Mouse (Mus musculus) adrenal gland, adult 2 months (tissue): ENCODE results near the gene Tex2. TPM values are rescaled to one million over a fixed set of nuclear protein-coding genes. Genes with fewer than 3 reads are reported as not detected.

Experiments
- DNase-seq: peaks from one replicate; pipeline ENCODE4 v3.0.0; 2021
- polyA plus RNA-seq: library from polyadenylated mRNA; depleted of rRNA; stranded (reverse); fragments of >200 nt; gene quantifications from 2 replicates; pipeline ENCODE4 v1.2.3, GENCODE M21; 2012
- total RNA-seq, 2 experiments: library from RNA; stranded (reverse); gene quantifications; 2 replicates each; pipeline ENCODE4 v1.2.3; 2021

Tex2 gene
- total and polyA plus RNA-seq, 3 experiments, result 15.8 to 55.5 (median 54.0) TPM

DNA sequence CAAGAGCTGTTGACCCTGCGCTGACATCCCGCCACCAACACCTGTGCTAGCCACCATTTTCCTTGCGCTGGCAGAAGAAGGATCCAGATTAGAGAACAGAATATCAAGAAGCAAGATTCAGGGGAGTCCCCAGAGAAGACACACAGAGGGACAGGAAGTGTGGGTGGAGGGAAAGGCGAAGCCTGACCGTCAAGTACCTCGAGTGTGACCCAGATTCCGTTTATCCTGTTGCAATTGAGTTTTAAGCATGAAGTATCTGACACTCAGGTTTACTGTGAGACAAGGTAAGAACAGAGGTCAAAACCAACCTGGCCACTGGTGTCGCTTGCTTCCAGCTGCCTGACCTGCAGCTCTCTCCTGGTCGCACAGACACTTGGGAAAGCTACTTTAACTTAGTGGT, 68.3 kb downstream of the Tex2 start:
- no peak for DNase-seq

DNA sequence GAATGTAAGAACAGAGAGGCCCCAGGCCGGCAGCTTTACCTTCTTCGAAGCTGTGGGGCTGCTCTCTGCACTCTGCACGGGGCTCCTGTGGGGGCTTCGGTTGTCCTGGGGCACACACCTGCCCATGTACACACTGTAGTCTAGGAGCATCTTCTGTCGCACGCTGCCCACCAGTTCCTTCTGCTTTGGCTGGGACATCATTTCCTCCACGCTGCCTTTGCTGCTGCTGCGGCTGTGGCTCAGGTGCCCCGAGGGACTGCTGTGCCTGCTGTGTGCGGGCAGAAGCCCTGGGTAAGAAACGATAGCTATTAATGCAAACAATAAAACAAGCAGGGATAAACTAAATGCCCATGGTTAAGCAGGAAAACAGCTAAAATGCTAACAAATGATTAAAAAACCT, 69.1 kb downstream of the Tex2 start:
- no peak for DNase-seq

DNA sequence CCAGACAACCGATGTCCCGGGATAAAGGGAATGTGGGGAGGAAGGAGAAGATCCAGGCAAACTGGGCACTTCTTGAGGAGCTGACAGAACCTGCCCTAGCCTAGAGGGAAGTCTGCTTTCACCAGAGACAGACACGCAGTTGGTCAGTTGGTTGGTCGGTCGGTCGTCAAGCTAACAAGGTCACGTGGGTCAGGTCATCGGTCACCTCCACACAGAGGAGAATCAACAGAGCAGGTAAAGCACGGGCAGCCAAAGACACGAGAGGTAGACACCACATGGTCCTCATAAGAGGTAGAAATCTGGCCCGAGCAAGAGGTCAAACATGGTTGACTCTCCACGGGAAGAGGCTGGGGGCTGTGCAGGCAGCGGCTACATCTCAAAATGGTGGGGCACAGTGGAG, 70.2 kb downstream of the Tex2 start:
- no peak for DNase-seq

DNA sequence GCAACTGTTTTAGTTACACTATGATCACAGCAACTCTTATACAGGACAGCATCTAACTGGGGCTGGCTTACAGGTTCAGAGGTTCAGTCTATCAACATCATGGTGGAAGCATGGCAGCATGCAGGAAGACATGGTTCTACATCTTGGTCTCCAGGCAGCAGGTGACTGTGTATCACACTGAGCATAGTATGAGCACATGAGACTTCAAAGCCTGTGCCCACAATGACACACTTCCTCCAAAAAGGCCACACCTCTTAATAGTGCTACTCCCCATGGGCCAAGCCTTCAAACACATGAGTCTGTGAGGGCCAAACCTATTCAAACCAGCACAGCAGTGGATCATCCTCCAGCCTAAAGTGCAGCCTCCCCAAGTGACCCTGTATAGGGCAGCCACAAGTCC, 70.8 kb downstream of the Tex2 start:
- no peak for DNase-seq

DNA sequence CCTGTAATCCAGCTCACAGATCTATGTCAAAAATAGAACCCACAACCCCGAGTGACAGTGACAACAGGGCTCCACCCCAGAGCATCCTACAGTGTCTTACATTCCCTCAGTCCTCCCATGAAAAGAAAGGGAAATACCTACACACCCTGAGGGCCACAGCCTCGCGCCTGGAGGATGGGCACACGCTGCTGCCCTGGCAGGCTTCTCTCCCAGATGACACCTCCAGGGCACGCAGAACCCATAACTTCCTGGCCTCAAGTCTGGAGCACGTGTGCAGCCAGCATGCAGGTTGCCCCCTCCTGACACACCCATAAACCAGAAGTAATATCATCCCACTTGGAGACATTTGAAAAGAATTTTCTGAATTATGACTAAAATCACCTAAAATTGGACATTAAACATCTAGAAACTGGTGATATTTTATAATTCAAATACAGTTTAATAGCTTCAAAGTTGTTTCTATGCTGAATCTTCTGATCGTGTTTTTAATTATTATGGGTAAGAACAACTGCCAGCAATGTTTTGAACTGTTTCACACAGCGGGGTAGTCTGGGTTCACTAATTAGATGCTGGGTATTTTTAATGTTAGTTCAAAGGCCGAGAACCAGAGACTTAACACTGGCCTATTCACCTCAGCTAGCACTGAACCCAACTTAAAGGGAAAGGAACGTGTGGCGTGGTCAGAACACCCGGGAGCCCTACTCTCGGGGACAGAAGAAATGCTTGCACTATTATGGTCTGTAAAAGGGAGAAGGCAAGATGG, 72.5 kb downstream of the Tex2 start:
- no peak for DNase-seq

DNA sequence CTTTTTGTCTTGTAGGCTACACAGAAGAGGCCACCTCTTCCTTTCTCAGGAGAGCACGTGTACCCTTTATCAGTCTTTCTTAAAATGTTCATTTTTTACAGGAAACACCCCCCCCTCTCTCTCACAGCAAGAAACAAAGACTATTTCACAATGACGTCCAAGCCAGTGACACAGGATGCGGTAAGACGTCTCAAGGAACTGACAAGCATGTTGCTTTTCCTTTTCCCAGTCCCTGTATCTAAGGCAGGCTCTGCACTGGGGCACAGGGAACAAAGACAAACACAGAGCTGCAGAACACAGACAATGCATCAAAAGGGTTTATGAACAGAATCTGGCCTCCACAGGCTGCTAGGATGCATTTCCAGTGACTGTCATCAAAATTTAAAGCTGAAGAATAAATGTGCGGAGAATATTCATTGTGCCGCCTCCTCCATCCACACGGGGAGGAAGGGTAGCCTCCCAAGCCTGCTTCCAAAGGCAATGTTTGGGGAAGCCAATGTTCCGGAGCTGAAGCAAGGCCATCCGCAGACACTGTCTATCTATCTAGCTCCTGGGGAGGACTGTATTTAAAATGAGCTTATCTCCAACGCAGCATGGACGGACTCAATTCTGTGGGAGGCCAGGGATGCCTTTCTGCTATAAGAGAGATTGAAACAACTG, 76.8 kb downstream of the Tex2 start:
- no peak for DNase-seq

DNA sequence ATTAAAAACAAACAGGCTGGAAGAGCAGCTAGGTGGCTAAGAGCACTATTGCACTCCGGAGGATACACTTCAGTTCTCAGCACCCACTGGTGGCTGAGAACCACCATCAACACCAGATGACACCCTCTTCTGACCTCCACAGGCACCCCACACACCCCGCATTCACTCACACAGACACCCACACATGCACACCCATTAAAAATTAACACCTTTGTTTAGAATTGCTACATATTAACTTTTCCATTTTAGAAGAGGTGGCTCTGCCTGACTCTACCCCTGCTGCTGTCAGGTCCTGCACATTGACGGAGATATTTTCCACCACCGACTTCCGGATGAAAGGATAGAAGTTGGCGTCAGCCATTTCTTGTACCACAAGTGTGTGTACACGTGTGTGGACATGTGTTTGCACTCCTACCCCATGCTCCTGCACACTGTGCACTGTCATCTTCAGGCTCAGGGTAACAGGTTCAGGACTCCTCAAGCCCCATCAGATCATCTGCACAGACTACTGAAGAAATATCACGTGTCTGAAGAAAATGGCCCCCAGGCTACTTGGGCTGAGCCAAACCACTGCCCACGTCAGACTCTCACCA, 77.5 kb downstream of the Tex2 start:
- DNase-seq, result no peak

DNA sequence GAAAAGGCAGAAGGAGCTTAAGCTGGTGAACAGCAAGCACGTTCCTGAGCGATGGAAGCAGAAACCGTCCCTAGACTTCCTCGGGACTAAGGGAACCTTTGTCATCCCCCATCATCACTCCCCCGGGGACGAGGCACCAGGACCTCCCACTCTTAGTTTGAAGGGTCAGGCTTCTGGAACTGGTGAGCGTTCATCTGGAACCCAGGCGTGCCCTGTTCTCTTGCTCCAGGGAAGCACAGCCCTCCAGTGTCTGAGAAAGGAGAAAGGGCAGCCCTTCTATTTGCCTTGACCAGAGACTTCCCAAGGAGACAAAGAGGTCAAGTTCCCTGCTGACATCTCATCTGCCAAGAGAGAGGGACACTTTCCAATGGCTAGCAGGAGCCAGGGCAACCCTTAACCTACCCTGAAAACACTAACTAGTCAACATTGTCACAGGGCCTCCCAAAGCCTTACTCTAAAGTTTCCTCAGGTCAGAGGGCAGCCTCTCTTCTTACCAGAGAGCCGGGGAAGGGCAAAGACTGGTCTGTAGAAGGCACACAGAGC, 80.9 kb downstream of the Tex2 start:
- no peak for DNase-seq

DNA sequence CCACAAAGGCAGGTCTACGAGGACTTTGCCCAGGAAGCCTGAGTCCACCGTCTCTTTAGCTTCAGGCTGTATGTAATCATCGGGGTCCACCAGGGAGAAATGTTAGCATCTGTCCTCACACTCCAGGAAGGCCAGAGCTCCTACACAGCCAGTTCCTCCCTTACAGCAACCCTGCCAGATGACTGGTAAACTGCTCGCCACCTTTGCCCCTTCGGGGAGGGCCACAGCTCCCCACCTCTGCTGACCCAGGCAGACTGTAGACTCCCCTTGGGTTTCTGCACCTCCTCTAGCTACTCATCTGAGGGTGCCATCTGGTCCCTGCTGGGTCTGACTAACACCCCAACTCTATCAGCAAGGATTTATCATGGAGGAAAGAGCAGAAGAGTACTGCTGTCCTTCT, 83.4 kb downstream of the Tex2 start:
- no peak for DNase-seq

DNA sequence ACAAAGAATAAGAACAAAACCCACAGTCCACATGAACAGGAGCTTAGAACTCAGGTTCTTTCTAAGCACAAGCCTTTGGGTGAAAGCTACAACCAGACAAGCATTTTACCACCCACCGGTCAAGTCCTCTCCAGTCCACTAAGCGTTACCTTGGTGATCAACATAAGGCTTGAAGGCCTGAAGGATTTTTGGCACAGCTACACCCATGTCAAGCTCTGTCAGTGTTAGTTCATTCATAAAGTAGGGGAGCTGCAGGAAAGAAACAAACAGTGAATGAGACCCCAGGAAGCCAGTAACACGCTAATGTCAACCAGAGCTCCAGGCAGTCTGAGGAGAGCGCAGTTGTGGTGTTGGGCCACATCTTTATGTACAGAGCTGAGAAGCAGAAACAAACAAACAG, 84.1 kb downstream of the Tex2 start:
- DNase-seq, result no peak

DNA sequence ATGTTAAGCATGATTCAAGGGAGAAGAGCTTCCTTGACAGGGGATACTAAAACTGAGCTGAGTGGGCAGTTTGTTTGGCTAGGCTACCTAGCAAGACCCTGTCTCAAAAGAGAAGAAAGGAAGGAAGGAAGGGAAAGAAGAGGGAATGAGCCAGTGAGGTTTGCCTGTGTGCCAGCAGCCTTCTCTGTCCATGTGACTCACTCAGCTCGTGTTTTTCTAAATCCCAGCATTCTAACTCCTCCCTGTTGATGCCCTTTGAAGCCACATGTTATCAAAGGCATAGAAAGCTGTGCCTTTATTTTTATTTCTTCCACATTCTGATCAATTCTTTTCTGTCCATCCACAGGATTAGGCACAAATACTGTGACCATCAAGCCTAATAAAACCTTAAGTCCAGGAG, 85.3 kb downstream of the Tex2 start:
- DNase-seq, result no peak

DNA sequence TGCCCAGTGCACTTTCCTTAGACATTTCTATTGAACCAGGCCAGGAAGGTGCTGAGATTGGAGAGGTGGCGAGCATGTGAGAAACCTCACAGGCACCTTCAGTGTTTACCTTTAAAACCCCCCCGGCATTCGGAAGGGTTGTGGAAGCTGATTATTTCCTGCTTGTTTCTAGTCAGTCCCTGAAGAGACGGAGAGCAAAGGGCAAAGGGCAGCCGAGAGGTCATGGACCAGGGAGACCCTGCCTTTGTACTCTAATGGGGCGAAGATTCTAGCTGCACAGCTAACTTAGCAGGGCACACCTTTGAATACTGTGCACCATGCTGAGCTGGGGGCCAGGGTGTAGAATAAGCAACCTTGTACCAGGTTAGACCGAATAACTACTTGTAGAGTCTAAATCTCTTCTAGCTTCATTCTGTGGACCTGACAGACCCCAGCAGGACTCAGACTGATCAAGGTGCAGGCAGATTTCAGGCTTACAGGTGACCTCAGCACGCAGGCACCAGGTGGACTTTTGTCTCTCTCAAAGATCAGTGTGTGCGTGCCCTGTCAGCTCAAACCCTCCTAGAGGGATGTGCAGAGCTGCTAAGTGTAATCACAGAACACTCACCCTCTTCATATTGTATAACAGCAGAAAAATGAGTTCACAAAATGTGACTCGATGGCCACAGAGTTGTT, 85.9 kb downstream of the Tex2 start:
- DNase-seq, result no peak

DNA sequence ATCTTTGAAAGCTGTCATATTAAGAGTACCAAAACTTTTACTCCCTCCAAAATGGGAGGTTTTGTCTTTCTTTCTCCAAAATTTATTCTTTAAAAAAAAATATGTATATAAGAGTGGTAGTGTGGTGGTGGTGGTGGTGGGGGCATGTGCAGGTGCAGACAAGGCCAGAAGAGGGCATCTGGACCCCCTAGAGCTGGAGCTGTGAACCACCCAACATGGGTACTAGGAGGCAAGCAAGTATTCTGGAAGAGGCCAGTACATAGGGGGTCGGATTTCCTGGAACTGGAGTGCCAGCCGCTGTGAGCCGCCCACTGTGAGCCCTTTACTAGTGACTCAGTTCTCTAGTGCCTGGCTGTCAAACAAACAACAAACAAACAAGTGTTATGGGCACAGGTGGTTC, 90.7 kb downstream of the Tex2 start:
- no peak for DNase-seq

DNA sequence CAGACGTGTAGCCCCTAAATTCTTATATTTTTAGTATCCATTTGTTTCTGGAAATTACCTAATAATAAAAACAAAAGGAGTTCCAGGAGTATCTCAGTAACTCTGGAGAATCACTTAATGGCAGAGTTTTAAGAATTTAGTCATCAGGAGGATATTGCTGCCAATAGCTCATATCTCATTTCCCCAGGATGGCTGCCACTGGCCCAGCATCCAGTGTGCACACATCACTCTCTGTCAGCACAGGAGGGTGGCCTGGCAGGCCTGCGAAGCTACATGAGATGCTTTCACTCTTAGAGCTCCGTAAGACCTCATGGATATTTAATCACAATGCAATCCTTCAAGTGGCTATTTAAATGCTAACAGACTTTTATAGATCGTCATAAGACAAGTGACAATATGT, 91.6 kb downstream of the Tex2 start:
- no peak for DNase-seq

DNA sequence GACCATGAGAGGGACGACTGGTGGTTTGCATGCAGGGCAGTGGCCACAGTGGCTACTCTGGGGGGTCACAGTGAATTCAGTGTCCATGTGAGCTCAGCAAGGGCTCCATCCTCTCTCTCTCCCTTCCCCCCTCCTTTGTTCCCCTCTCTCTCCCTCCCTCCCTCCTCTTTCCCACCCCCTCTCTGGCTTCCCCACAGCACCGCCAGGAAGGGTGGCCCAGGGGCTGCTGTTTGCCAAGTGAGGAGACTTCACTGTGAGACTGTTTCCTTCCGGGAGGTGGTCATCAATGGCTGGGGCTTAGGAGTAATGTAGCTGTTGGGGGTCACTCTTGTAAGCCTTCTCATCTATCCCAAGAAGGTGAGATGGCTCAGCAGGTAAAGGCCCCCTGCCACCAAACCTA, 92.8 kb downstream of the Tex2 start:
- DNase-seq, result no peak

DNA sequence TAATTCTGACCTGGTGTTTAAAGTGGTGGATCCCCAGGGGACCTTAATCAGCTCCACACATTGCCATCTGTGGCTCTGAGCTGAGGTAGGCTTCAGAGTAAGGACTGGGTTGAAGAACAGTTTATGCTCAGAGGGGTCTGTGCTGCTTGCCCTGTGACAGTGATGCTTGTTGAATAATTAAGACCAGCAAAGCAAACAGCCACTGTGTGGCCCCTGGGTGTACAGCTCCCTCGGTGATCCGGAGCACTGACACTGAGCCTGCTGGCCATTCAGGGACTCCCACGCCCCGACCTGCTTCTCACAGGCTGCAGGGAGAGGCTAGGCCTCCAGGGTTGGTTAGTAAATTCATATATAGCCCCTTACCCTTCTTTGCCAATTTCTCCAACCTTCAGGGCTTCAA, 93.7 kb downstream of the Tex2 start:
- no peak for DNase-seq

DNA sequence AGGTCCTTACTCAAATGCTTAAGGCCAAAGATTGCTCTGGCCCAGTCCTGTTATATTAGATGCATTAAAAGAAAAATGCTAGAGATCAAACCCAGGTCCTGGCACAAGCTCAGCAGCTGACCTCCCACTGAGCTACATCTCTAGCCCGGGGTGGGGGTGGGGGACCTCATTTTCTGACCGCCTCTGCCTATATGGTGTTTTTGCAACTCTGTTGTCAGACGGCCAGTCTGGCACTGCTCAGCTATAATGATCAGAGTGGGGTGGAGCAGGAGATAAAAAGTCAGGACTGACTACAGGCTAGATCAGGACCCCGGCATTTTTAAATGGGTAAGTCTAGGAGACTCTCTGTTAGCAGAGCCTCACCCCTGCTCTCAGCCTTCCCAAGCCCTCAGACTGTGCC, 94.8 kb downstream of the Tex2 start:
- DNase-seq, result no peak

DNA sequence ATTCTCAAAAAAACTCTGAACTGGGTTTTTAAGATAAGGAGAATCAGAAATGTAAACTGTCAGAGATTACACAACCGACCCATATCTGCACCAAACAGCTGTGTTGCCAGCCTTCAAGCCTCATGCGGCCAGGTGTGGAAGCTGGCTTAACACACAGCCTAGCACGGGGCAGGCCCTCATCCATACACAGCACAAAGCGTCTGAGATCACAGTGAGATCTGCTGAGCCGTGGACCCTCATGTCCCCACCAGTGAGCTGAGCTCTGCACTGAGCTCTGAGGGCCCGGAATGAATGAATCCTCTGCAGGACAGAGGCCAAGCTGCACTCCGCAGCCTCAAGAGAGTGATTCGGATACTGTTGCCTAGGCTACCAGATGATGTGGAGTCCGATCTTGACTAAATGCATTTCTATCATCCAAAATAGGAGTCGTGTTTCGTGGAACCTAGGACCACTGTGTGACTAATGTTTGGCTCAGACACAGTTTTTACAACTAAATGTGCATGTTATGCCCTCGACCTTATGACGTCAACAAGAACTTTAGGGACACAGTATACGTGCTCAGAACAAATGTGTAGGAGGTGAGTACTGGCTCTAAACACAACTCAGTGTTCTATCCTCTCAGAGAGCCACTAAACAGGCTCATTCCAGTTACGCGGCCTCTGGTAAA, 98.0 kb downstream of the Tex2 start:
- no peak for DNase-seq

DNA sequence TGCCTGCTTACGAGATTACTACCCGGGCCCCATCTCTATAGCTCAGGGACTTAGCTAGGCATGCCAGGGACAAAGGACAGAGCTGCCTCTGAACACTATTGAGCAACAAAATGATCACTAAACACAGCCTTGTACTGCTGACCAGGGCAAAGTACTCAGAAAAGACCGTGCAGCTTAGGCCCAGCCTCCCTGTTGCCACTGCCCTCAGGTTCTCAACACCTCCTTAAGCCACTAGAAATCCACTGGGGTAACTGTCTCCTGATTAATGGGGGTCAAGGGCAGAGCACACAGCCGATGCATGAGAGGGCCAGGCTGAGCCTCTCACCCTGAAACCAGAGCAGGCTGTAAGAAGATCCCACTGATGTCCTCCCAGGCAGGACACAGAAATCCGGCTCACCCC, 98.8 kb downstream of the Tex2 start:
- peak; percentile 60 for DNase-seq

DNA sequence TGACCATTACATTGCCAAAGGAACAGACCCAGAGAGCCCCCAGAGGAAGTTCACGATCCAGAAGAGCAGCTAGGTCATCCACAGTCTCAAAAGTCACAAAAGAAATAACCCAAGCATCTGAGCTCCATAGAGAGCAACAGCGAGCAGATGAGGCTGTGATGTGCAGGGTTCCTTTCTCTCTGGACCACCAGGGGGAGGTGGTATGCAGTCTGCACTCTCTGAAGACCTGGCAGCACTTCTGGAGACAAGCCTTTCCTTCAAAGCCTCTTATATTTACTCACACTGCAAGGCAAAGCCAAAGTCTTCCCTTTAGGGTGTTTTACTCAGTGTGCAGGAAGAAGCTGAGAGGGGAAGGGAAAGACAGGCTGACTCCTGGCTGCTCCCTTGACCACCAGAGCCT, 100.1 kb downstream of the Tex2 start:
- DNase-seq, result peak; percentile 59

DNA sequence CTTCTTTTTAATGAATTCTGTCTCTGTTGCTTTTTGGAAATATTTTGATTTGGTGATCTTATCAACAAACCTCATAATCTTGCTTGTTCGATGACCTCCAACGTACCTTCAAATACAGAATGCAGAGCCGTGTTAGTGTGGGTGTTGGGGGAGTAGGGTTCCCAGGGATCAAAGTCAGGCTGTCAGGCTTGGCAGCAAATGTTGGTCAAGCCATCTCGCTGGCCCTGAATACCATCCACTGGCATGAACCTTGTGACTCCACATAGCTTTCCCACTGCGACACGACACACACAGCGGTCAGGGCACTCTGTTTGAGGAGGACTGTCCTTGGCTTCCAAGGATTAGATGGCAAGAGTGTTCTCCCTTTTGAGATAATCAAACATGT, 101.2 kb downstream of the Tex2 start:
- DNase-seq, result no peak
